Mouse (Mus musculus): Measurements from ENCODE around the gene Ythdf2.
A peak's percentile ranks its signal among the peaks of the same experiment; 100 is the strongest.
"Not testable (repeated sequence)": the region's sequence is repeated elsewhere in the genome, so short reads cannot be mapped to it uniquely, and the experiment has no call there.

Gene Ythdf2

GRCm38 (mm10) chr4:132211953-132212734 lies at the start of gene Ythdf2:
TSS of gene Ythdf2 (minus strand) at chr4:132212303.
- peak; percentile 90 for DNase-seq (ENCODE audit: low spot score)

DNA sequence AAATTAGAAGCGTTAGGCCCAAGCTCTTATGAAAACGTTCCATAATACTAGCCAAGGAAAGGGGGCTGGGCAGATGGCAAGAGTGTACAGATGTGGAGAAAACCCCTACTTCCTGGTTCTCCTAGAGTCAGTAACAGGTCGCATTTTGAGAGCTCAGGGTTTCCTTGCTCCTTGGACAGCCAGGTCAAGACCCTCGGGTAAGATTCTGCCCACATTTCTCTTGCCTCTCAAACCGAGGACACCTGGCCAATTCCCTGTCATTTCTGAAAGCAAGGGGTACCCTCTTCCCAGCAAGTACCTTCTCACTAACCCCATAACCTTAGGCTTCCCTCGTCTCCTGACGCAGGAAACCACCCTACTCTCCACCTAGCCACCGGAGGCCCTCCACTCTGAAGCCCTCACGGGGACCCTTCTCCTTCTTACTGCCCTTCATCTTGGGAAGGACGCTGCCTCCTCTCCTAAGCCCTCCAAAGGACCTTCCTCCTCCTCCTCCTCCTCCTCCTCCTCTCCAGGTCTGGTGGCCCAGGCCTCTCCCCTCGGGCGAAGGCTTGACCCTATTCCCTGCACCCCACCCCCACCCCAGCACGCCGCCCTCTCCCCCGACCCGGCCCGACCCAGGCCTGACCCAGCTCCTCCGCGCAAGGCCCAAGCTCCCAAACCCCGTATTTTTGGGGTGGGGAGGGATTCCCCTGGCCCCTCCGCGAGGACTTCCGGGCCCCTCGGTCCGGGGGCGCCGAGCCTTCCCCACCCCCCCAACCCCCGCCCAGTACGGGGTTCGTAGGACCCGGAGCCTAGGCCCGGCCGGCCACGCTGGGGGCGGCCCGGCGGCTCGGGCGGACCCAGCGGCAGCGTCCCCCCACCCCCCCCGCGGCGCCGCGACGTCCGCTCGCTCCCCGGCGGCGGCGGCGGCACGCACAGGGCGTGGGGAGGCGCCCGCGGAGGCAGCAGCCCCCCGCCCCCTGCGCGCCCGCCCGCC lies 48.6 kb upstream of the Ythdf2 start:
- no peak for DNase-seq (ENCODE audit: low spot score)

DNA sequence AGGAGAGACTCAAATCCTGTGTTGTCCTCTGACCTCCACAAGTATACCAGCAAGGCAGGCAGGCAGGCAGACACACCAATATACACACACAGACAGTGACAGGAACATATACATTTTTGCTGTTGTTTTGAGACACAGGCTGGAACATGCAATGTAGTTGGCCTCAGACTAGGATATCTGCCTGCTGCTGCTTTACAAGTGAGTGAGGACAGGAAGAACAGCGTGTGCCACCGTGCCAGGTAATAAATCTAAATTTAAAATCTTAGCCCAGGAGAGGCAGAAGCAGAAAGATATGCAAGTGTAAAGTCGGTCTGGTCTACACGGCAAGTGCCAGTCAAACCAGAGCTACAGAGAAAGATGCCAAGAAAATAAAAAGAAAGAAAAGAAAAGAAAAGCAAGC lies 47.1 kb upstream of the Ythdf2 start:
- no peak for DNase-seq (ENCODE audit: low spot score)

DNA sequence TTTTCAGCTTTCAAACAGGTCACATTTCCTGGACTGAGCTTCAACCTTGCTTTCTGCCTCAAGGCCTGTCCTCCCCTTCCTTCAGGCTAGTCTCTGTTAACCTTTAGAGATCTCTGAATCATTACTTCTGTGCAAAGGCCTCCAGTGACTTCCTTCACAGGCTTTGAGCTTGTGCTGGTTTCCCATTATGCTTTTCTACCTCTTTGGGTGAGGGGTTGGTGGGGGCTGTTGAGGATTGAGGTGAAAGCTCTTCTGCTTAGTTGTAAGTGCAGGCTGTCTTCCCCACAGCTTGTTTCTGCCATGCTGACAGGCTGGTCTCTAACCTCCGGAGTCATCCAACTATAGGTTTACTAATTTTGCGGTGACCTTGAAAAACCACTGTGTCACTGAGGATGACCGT lies 44.3 kb upstream of the Ythdf2 start:
- DNase-seq (ENCODE audit: low spot score), result no peak

DNA sequence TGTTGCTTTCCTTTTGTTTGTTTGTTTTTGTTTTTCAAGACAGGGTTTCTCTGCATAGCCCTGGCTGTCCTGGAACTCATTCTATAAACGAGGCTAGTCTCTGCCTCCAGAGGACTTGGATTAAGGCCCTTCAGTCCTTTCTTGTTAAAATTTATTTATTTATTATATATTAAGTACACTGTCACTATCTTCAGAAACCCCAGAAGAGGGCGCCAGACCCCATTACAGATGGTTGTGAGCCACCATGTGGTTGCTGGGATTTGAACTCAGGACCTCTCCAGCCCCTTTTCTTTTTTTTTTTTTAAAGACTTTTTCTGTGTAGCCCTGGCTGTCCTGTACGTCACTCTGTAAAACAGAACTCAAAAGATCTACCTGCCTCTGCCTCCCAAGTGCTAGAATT lies 42.9 kb upstream of the Ythdf2 start:
- DNase-seq (ENCODE audit: low spot score), result no peak

DNA sequence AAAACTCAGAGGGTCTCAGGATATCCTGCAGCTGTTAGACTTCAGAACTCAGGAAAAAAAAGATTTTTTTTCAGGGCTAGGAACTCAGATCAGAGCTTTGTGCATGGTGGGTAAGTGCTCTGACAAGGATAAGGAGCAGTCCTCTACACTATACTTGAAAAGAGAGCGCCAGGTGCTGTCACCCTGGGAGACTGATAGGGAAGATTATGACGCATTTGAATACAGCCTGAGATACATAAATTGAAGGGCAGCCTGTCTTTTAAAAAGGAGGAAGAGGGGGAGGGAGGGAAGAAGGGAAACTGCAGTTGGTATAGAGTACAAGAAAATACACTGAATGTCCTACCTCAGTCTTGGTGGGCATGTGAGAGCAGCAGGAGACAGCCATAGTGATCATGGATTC lies 41.5 kb upstream of the Ythdf2 start:
- no peak for DNase-seq (ENCODE audit: low spot score)

DNA sequence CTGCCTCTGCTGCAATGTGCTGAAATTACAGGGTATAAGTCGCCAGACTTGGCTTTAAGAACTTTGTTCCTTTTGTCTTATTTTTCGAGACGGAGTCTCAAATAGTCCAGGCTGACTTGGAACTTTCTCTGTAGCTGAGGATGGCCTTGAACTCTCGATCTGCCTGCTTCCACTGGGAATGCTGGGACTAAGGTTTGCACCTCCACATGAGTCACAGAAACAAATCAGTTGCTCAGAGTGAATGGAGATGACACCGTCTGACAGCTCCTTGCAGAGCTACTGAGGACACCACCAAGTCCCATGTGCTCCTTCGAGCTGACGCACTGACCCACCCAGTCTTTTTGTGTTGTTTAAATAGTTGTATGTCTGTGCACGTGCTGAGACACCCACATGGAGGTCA lies 41.0 kb upstream of the Ythdf2 start:
- DNase-seq (ENCODE audit: low spot score), result no peak

GRCm38 (mm10) chr4:132251596-132251995 lies 39.5 kb upstream of the Ythdf2 start:
- DNase-seq (ENCODE audit: low spot score), result no peak

- no peak for DNase-seq (ENCODE audit: low spot score)
Observed at GRCm38 (mm10) chr4:132247451-132247997, 35.4 kb upstream of the Ythdf2 start.

GRCm38 (mm10) chr4:132245643-132246042 lies 33.5 kb upstream of the Ythdf2 start:
- no peak for DNase-seq (ENCODE audit: low spot score)

GRCm38 (mm10) chr4:132241208-132241607 lies 29.1 kb upstream of the Ythdf2 start:
- no peak for DNase-seq (ENCODE audit: low spot score)

- no peak for DNase-seq (ENCODE audit: low spot score)
Observed at GRCm38 (mm10) chr4:132240367-132240766, 28.3 kb upstream of the Ythdf2 start.

DNA sequence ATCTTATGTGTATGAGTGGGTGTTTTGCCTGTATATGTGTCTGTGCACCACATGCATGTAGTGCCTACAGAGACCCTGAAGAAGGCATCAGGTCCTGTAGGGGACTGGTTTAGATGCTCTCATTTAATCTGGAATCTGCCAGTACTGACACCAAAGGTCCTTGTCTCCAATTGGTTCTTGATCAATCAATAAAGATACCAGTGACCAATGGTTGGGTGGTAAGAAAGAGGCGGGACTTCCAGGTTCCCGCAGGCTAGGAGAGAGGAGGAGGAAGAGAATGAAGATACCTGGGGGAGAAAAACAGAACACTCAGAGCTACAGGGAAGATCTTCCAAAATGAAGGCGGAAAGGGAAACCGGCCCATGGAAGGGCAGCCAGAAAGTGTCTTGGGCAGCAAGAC lies 26.3 kb upstream of the Ythdf2 start:
- DNase-seq (ENCODE audit: low spot score), result no peak

DNA sequence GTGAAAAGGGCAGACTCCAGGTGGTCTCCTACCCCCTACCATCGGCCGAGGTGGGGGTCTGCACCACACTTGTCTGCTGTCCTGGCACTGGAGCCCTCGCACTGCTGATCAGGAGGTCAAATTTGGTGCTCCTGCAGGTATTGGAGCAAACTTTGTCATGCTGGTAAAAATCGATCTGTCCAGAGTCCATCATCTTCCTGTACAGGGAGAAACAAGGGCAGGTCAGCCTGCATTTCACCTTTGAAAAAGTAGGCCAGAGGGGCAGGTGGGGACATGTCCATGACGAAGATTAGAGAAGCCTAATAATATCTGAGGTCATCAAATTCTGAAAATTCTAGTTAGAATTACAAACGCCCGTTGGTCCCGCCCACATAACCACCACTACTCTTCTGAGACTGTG lies 22.6 kb upstream of the Ythdf2 start:
- DNase-seq (ENCODE audit: low spot score), result no peak

DNA sequence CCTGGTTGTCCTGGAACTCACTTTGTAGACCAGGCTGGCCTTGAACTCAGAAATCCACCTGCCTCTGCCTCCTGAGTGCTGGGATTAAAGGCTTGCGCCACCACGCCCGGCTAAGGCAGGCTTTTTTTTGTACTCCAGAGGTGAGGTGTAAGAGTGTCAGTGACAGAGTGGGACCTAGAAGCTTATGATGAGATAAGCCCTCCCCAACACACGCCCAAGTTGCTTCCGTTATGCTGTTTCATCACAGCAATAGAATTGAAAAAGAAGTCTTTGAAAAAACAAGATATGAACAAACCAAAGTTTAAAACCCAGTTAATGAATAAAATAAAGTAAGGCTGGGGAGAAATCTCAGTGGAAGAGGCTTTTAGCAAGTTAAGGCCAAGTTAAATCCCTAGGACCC lies 18.3 kb upstream of the Ythdf2 start:
- DNase-seq (ENCODE audit: low spot score), result no peak

GRCm38 (mm10) chr4:132222001-132222400 lies 9.9 kb upstream of the Ythdf2 start:
- DNase-seq (ENCODE audit: low spot score), result not testable (repeated sequence)

DNA sequence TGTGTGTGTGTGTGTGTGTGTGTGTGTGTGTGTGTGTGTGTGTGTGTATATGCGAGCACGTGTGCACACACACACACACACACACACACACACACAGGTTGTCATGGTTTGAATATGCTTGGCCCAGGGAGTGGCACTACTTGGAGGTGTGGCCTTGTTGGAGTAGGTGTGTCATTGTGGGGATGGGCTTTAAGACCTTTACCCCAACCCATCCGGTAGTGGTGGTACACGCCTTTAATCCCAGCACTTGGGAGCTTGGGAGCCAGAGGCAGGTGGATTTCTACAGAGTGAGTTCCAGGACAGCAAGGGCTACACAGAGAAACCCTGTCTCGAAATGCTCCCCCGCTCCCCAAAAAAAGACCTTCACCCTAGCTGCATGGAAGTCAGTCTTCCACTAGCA lies 6.3 kb upstream of the Ythdf2 start:
- DNase-seq (ENCODE audit: low spot score), result not testable (repeated sequence)

- DNase-seq (ENCODE audit: low spot score), result no peak
Observed at GRCm38 (mm10) chr4:132217781-132218180, 5.7 kb upstream of the Ythdf2 start.

- DNase-seq (ENCODE audit: low spot score), result no peak
Observed at GRCm38 (mm10) chr4:132216602-132217001, 4.5 kb upstream of the Ythdf2 start.

GRCm38 (mm10) chr4:132214847-132215246 lies 2.7 kb upstream of the Ythdf2 start:
- DNase-seq (ENCODE audit: low spot score), result no peak

- no peak for DNase-seq (ENCODE audit: low spot score)
Observed at GRCm38 (mm10) chr4:132211091-132211942, 786 bp downstream of the Ythdf2 start.

- DNase-seq (ENCODE audit: low spot score), result no peak
Observed at GRCm38 (mm10) chr4:132210325-132210724, 1.8 kb downstream of the Ythdf2 start.
